Mouse (Mus musculus) limb, embryonic 12.5 days (tissue): Measurements from ENCODE around the gene Ndufa10. TPM values are rescaled to one million over a fixed set of nuclear protein-coding genes. Genes with fewer than 3 reads are reported as not detected.
A peak's percentile ranks its signal among the peaks of the same experiment; 100 is the strongest.

Experiments used
- ATAC-seq: fragments of 200-750 bp; cut with Nextera tagmentation; 2 replicates; pipeline ENCODE4 v1.8.0; 2017; ENCODE audit warnings: low read depth, moderate TSS enrichment; ENCODE audit not compliant: insufficient number of reproducible peaks, insufficient read depth, low FRiP score, low TSS enrichment
- H3K27ac ChIP-seq: fragments of 300-500 bp; sonication (generic); 2 replicates; pipeline ENCODE4 v1.5.1; 2016; ENCODE audit warnings: mild to moderate bottlenecking, moderate library complexity
- H3K27me3 ChIP-seq: fragments of 300-500 bp; sonication (generic); 2 replicates; pipeline ENCODE4 v1.6.1; 2016; ENCODE audit warnings: mild to moderate bottlenecking, moderate library complexity
- H3K36me3 ChIP-seq: fragments of 300-500 bp; sonication (generic); 2 replicates; pipeline ENCODE4 v1.6.1; 2016; ENCODE audit warnings: mild to moderate bottlenecking, moderate library complexity
- H3K4me1 ChIP-seq: fragments of 300-500 bp; sonication (generic); replicated peaks from 2 replicates; pipeline ENCODE4 v1.6.1; 2016
- H3K4me2 ChIP-seq: fragments of 300-500 bp; sonication (generic); 2 replicates; pipeline ENCODE4 v1.6.1; 2016; ENCODE audit warnings: mild to moderate bottlenecking, moderate library complexity
- H3K4me3 ChIP-seq: fragments of 300-500 bp; sonication (generic); replicated peaks from 2 replicates; pipeline ENCODE4 v1.5.1; 2016; ENCODE audit warnings: mild to moderate bottlenecking
- H3K9ac ChIP-seq: fragments of 300-500 bp; sonication (generic); replicated peaks from 2 replicates; pipeline ENCODE4 v1.6.1; 2016; ENCODE audit warnings: mild to moderate bottlenecking, moderate library complexity
- H3K9me3 ChIP-seq: fragments of 300-500 bp; sonication (generic); 2 replicates; pipeline ENCODE4 v1.6.1; 2016; ENCODE audit warnings: mild to moderate bottlenecking, moderate library complexity
- WGBS: fragments of 180-500 bp; shearing (Covaris S2); methylation state at CpG from one replicate; pipeline ENCODE4 v1.1.7; 2016; 5-methylcytosine and 5-hydroxymethylcytosine counted together
- microRNA-seq: library from miRNA; unstranded; fragments of <30 nt; microRNA quantifications from one replicate; pipeline ENCODE4, GENCODE M21; 2017
- polyA plus RNA-seq: library from polyadenylated mRNA; unstranded; fragments of >200 nt; fragmentation: Nextera tagmentation; extraction: Ambion mirVana; gene quantifications from 2 replicates; pipeline ENCODE4 v1.2.1, GENCODE M21; 2016

Gene Ndufa10
- polyA plus RNA-seq, 1 experiment from 2014 or later, result 248 TPM

DNA sequence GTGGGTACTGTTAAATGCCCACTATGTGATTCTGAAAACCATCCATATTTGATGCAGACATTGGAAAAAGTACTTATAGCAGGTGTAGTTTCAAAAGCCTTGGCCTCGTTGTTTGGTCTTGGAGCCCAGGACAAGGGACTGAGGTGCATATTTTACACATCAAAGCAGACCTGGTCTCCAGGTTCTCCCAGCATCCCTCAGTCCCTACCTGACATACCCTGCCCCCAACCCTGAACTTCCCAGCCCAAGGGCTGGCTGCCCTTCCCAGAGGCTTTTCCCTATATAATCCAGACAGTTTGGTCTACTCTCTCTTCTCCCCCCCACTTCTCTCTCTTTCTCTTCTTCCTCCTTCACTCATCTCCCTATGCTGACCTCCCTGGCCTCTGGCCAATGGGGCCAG, 42.7 kb downstream of the Ndufa10 start:
- Histone ChIP-seq H3K9ac (no peak overlapping the region), H3K4me1 (peaks cover 8% of the 10 kb centered on the region; the same call in 1 of the 2 replicates), H3K36me3 (no peaks in the 10 kb centered on the region), H3K4me3 (no peak overlapping the region), H3K4me2 (no peak overlapping the region), H3K27ac (no peak overlapping the region), H3K27me3 (no peaks in the 10 kb centered on the region), H3K9me3 (no peaks in the 10 kb centered on the region)
- 91% methylated on average over 1 of the region's 1 CpGs for WGBS
- no peak for ATAC-seq

DNA sequence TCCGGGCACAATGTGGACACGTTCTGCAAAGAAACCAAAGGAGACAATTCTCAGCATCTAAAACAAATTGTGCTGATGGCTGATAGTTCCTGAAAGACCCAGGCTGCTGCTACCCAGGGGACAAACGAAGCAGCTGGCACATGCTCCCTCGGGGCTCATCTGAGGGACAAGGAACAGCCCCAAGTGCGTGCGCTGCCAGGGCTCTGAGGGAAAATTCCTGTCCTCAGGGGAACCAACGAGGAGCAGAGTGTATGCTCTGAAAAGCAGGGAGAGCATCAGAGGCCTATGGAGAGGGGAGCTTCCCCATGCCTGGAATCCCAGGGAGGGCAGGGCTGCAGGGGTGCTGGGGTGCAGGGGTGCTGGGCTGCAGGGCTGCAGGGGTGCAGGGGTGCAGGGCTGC, 48.9 kb downstream of the Ndufa10 start:
- Histone ChIP-seq H3K4me1 (no peaks in the 10 kb centered on the region), H3K27me3 (no peaks in the 10 kb centered on the region), H3K9ac (no peak overlapping the region), H3K36me3 (no peaks in the 10 kb centered on the region), H3K27ac (no peak overlapping the region), H3K4me3 (no peak overlapping the region), H3K9me3 (no peaks in the 10 kb centered on the region), H3K4me2 (no peak overlapping the region)
- ATAC-seq, result no peak
- 69% methylated on average over 7 of the region's 7 CpGs for WGBS

DNA sequence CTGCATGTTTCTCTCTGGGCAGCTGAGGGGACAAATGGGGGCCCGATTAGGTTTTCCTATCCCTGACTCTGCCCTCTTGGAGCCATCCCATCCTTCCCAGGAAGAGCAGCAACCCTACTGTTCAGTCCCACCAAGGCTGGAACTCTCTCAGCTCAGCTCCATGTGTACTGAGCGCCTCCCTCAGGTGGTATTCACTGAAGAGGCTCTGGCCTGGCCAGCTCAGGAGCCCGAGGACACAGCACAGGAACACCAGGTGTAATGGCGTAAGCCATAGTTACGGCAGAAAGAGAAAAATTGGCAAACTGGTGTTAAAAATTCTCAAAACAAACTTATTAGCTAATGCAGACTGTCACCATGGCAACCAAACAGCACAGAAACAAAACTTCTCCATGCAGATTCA, 68.5 kb downstream of the Ndufa10 start:
- 76% methylated on average over 5 of the region's 5 CpGs for WGBS
- Histone ChIP-seq H3K4me3 (no peak overlapping the region), H3K9me3 (no peaks in the 10 kb centered on the region), H3K4me2 (no peak overlapping the region), H3K4me1 (peaks cover 17% of the 10 kb centered on the region), H3K27me3 (peaks cover 10% of the 10 kb centered on the region), H3K27ac (no peak overlapping the region), H3K9ac (no peak overlapping the region), H3K36me3 (no peaks in the 10 kb centered on the region)
- no peak for ATAC-seq

DNA sequence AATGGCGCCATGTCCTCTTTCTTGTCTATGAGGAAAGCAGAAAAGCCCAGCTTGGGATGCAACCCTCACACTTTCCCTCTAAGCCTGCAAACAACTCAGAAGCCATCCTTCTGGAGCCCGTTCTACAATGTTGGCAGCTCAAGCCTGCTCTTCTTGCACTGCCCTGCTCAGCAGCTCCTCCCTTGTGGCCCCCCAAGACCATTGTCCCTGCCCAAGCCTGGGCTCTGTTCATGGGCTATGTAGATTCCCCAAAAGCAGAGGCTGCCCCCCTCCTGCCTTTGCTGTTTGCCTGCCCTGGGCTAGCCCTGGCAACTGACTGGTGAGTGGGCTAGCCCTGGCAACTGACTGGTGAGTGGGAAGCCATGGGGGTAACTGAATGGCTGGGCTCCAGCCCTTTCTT, 73.1 kb downstream of the Ndufa10 start:
- Histone ChIP-seq H3K9me3 (no peaks in the 10 kb centered on the region), H3K4me3 (no peak overlapping the region), H3K36me3 (no peaks in the 10 kb centered on the region), H3K27ac (no peak overlapping the region), H3K4me2 (no peak overlapping the region), H3K9ac (no peak overlapping the region), H3K27me3 (peaks cover 18% of the 10 kb centered on the region), H3K4me1 (peaks cover 39% of the 10 kb centered on the region)
- WGBS, result 93% methylated on average over 2 of the region's 2 CpGs
- ATAC-seq, result no peak

DNA sequence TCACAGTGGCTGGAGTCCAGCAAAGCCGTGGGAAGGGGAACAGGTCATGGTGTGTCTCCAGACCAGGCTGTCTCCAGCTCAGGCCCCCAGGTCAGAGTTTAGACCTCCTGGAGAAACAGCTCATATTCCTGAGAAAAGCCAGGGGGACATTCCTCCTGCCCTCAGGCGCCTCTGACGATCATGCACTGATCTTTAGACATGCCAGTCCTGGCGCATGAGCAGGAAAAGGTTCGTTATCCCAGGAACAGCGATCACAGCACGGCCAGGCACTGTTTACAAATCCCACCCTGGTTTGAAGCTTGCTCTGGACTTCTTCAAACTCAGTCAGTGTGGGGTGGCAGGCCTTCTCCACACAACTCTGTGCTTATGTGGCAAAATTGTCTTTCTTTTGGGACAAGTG, 75.1 kb downstream of the Ndufa10 start:
- Histone ChIP-seq H3K27me3 (peaks cover 15% of the 10 kb centered on the region), H3K9me3 (no peaks in the 10 kb centered on the region), H3K4me1 (peaks cover 40% of the 10 kb centered on the region), H3K9ac (no peak overlapping the region), H3K36me3 (no peaks in the 10 kb centered on the region), H3K4me2 (no peak overlapping the region), H3K4me3 (no peak overlapping the region), H3K27ac (peak overlapping the region; percentile 0; the same call in 1 of the 2 replicates)
- no peak for ATAC-seq
- WGBS, result 14% methylated on average over 7 of the region's 7 CpGs

DNA sequence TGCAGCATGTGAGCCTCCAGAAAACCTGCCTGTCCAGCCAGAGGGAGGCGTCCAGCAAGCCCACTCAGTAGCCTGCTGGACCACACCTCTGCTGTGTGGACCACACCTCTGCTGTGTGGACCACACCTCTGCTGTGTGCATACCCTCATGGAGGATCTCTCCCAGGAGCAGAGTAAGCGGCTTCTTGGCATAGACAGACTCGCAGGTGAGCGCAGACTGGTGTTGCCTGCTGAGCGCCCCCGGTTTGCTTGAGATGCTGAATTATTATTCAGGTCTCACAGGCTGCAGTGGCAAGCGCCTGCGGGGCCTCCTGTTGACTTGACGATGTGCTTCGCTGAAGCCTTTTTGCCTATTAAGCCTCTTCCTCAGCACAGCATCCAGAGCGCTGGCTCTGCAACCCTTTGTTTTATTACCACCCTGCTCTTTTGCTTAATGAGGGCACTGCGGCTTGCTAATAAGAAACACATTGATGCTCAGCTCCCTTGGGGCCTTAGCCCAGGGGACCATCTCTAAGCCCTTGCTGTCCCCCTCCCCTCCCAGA, 76.1 kb downstream of the Ndufa10 start:
- Histone ChIP-seq H3K9ac (no peak overlapping the region; the same call in 1 of the 2 replicates), H3K4me1 (peaks cover 36% of the 10 kb centered on the region), H3K36me3 (no peaks in the 10 kb centered on the region), H3K9me3 (no peaks in the 10 kb centered on the region), H3K27ac (peak overlapping the region; percentile 69; the same call in 1 of the 2 replicates), H3K27me3 (peaks cover 9% of the 10 kb centered on the region; the same call in 1 of the 2 replicates), H3K4me2 (peak overlapping the region; percentile 32), H3K4me3 (no peak overlapping the region)
- 7% methylated on average over 12 of the region's 12 CpGs for WGBS
- ATAC-seq, result peak; percentile 17; the same call in 1 of the 2 replicates

DNA sequence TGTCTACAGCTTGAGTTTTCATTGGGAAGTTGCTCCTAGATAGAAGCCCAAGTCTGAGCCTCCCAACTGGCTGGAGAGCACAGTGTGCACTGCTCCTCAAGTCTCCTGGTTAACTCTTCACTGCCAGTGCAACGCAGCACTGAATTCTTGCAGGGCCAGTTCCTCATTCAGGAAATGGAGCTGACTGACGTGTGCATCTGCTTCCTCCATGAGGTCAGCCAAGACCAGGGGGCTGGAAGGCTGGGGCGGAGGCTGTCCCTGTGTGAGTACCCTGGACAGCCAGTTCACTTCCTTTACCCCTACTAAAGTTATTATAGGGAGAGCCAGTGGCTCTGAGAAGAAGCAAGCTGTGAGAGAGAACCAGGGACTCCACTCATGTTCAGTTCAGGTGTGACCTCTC, 79.4 kb downstream of the Ndufa10 start:
- H3K4me3 ChIP-seq, result no peak overlapping the region
- H3K9me3 ChIP-seq, result no peaks in the 10 kb centered on the region
- WGBS, result 74% methylated on average over 3 of the region's 3 CpGs
- peaks cover 8% of the 10 kb centered on the region; the same call in 1 of the 2 replicates for H3K27me3 ChIP-seq
- no peak overlapping the region for H3K4me2 ChIP-seq
- H3K27ac ChIP-seq, result no peak overlapping the region
- H3K9ac ChIP-seq, result no peak overlapping the region
- no peaks in the 10 kb centered on the region for H3K36me3 ChIP-seq
- peaks cover 25% of the 10 kb centered on the region for H3K4me1 ChIP-seq
- ATAC-seq, result no peak

DNA sequence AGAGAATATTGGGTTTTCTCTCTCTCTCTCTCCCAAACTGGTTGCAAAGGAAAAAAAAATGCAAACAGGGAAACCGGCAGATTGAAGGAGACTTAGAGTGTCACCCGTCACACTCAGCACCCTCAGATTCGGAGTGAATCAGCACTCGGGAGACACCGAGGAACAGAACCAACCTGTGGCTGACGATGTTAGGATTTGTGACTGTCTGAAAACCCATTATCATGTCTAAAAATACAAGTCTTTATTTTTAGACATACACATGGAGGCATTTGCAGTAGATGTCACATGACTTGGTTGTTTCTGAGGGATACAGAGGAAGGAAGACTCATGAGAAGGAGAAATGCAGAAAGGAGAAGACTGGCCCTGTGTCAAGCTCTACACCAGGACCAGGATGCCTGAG, 80.5 kb downstream of the Ndufa10 start:
- Histone ChIP-seq H3K4me2 (no peak overlapping the region), H3K36me3 (no peaks in the 10 kb centered on the region), H3K9ac (no peak overlapping the region), H3K4me1 (peaks cover 18% of the 10 kb centered on the region), H3K27me3 (peaks cover 8% of the 10 kb centered on the region; the same call in 1 of the 2 replicates), H3K9me3 (no peaks in the 10 kb centered on the region), H3K27ac (no peak overlapping the region), H3K4me3 (no peak overlapping the region)
- 86% methylated on average over 6 of the region's 6 CpGs for WGBS
- no peak for ATAC-seq

Small RNAs within 50 kb of the gene (microRNA-seq; reads per million reads assigned to microRNA genes)
- gene Mir6900, result 3.7 reads per million, percentile 12 among the genes with 10 or more reads in this experiment

Other genes with a start within 250 kb of the Ndufa10 start
- gene Olfr1416, start 11.3 kb upstream of the Ndufa10 start, polyA plus RNA-seq, result not detected in 2 replicates
- gene Olfr1415, start 22.2 kb upstream of the Ndufa10 start, polyA plus RNA-seq, result not detected in 2 replicates
- gene Olfr1414, start 44.8 kb upstream of the Ndufa10 start, polyA plus RNA-seq, result not detected in 2 replicates
- gene Olfr1413, start 97.5 kb upstream of the Ndufa10 start, polyA plus RNA-seq, result not detected in 2 replicates
- gene Olfr1412, start 111.9 kb upstream of the Ndufa10 start, polyA plus RNA-seq, result not detected in 2 replicates
- not detected in 2 replicates for gene Olfr1411, start 120.6 kb upstream of the Ndufa10 start, polyA plus RNA-seq
- not detected in 2 replicates for gene Olfr1410, start 131.9 kb upstream of the Ndufa10 start, polyA plus RNA-seq
- gene Olfr12, start 143.9 kb upstream of the Ndufa10 start, polyA plus RNA-seq, result not detected in 2 replicates
- 362 and 363 TPM in 2 replicates for gene Cops9, start 168.1 kb upstream of the Ndufa10 start, polyA plus RNA-seq
- not detected in 2 replicates for gene Otos, start 175.0 kb upstream of the Ndufa10 start, polyA plus RNA-seq